Mouse (Mus musculus): ENCODE results near the gene Dytn.

GRCm38 (mm10) chr1:63573864-63574611, 112.7 kb downstream of the Dytn start:
- TF ChIP-seq POLR2A (IDR thresholded peaks at IDR 0.05; ENCODE audit: borderline replicate concordance, insufficient read depth, low read length), result no peak
- no peak for TF ChIP-seq CTCF (IDR thresholded peaks at IDR 0.05; ENCODE audit: borderline replicate concordance, insufficient read depth, low read depth, low read length)
